Mouse (Mus musculus): Measurements from ENCODE around the gene Trim65. TPM values are rescaled to one million over a fixed set of nuclear protein-coding genes. Genes with fewer than 3 reads are reported as not detected.

Trim65 gene
- polyA plus RNA-seq, 1 experiment from 2014 or later = 2.2 TPM

- WGBS = 69% methylated on average over 22 of the region's 22 CpGs
- Histone ChIP-seq H3K27me3 (ENCODE audit: control insufficient read depth, insufficient read depth, low read length) (no peaks in the 10 kb centered on the region), H3K4me1 (ENCODE audit: control insufficient read depth, insufficient read depth, low read length) (peaks cover 16% of the 10 kb centered on the region), H3K4me3 (ENCODE audit: low read depth, low read length) (0 out of 2 replicates have a peak within 1 kb of the TSS, but pooled peaks have one; percentile 10), H3K9ac (ENCODE audit: low read length) (no peak within 1 kb of the TSS), H3K9me3 (ENCODE audit: control insufficient read depth, low read length) (no peaks in the 10 kb centered on the region), H3K36me3 (ENCODE audit: control insufficient read depth, insufficient read depth, low read length) (peaks cover 11% of the 10 kb centered on the region; the same call in 1 of the 2 replicates), H3K27ac (replicated peaks; ENCODE audit: low read depth, low read length) (peak within 1 kb of the TSS; percentile 56; the same call in 1 of the 2 replicates), H3K4me2 (ENCODE audit: low read depth, severe bottlenecking) (peak within 1 kb of the TSS; percentile 53)
- ATAC-seq (ENCODE audit: insufficient number of reproducible peaks, low FRiP score, low TSS enrichment, low read depth) = no peak
- no peak for DNase-seq (ENCODE audit: low spot score)
Observed at GRCm38 (mm10) chr11:116077446-116078204, 53.3 kb downstream of the Trim65 start, which contains the start of gene Unc13d. Gene Unc13d, minus strand, starts transcription at chr11:116077961.

DNA sequence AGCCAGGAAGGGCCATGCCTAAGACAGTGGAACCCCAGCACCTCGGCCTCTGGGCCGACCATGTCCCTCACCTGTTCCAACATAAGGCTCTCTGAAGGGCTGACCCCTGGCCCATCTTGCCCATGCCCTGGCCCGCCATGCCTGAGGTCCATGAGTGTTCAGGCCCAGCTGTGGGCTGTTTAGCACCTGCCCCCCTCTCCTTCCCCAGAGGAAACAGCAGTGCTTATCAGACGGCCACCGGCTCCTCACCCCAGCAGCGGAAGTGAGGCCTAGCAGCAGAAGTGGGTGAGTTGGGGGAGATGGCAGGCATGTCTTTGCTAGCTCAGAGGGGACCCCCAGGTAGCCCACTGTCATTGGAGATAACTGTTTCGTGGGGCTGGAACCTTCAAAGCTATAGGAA is 54.1 kb downstream of the Trim65 start:
- H3K9ac ChIP-seq (ENCODE audit: low read length) = no peak overlapping the region
- H3K4me3 ChIP-seq (ENCODE audit: low read depth, low read length) = no peak overlapping the region
- H3K9me3 ChIP-seq (ENCODE audit: control insufficient read depth, low read length) = no peaks in the 10 kb centered on the region
- peaks cover 16% of the 10 kb centered on the region for H3K4me1 ChIP-seq (ENCODE audit: control insufficient read depth, insufficient read depth, low read length)
- peaks cover 11% of the 10 kb centered on the region; the same call in 1 of the 2 replicates for H3K36me3 ChIP-seq (ENCODE audit: control insufficient read depth, insufficient read depth, low read length)
- no peak for DNase-seq (ENCODE audit: low spot score)
- WGBS = 83% methylated on average over 7 of the region's 7 CpGs
- no peak for ATAC-seq (ENCODE audit: insufficient number of reproducible peaks, low FRiP score, low TSS enrichment, low read depth)
- H3K27ac ChIP-seq (replicated peaks; ENCODE audit: low read depth, low read length) = no peak overlapping the region; the same call in 1 of the 2 replicates
- H3K4me2 ChIP-seq (ENCODE audit: low read depth, severe bottlenecking) = 0 out of 2 replicates have a peak overlapping the region, but pooled peaks have one; percentile 7
- no peaks in the 10 kb centered on the region for H3K27me3 ChIP-seq (ENCODE audit: control insufficient read depth, insufficient read depth, low read length)

GRCm38 (mm10) chr11:116076266-116076540 is 54.7 kb downstream of the Trim65 start:
- Histone ChIP-seq H3K9me3 (ENCODE audit: control insufficient read depth, low read length) (no peaks in the 10 kb centered on the region), H3K4me2 (ENCODE audit: low read depth, severe bottlenecking) (no peak overlapping the region), H3K27me3 (ENCODE audit: control insufficient read depth, insufficient read depth, low read length) (no peaks in the 10 kb centered on the region), H3K27ac (replicated peaks; ENCODE audit: low read depth, low read length) (no peak overlapping the region), H3K36me3 (ENCODE audit: control insufficient read depth, insufficient read depth, low read length) (peaks cover 11% of the 10 kb centered on the region; the same call in 1 of the 2 replicates), H3K9ac (ENCODE audit: low read length) (no peak overlapping the region), H3K4me3 (ENCODE audit: low read depth, low read length) (no peak overlapping the region), H3K4me1 (ENCODE audit: control insufficient read depth, insufficient read depth, low read length) (peaks cover 16% of the 10 kb centered on the region)
- DNase-seq (ENCODE audit: low spot score) (no peak), ATAC-seq (ENCODE audit: insufficient number of reproducible peaks, low FRiP score, low TSS enrichment, low read depth) (no peak)
- WGBS = 49% methylated on average over 7 of the region's 7 CpGs

DNA sequence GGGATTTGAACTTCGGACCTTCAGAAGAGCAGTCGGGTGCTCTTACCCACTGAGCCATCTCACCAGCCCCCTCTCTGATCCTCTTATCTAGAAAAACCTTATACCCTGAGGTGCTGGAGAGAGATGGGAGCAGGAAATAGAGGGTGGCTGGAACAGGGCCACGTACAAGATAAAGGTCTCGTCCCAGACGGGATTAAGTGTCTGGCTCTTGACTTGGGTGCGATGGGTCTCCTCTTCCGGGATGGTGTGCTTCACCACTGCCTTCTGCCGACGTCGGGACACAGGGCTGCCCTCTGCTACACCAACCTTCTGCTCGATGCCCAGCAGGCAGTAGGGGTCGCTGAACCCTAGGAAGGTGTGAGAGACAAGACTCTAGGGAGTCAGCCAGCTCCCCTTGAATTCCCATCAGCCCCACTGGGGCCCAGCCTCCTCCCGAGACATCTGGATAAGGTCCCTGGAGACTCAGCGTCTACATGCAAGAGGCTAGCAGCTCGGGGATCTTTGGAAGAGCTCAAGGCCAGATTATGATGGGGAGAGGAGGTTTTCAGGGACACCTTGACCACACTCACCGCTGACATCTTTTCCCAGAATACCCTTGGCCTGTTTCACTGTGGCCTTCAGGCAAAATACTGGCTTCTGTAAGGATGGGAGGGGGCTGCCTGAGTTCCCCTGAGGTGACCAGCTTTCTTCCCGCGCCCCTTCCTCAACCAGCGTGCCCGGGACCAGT is 55.2 kb downstream of the Trim65 start:
- H3K27ac ChIP-seq (replicated peaks; ENCODE audit: low read depth, low read length) = no peak overlapping the region
- no peak overlapping the region for H3K9ac ChIP-seq (ENCODE audit: low read length)
- 57% methylated on average over 19 of the region's 20 CpGs for WGBS
- H3K4me3 ChIP-seq (ENCODE audit: low read depth, low read length) = no peak overlapping the region
- H3K4me1 ChIP-seq (ENCODE audit: control insufficient read depth, insufficient read depth, low read length) = peaks cover 16% of the 10 kb centered on the region
- H3K4me2 ChIP-seq (ENCODE audit: low read depth, severe bottlenecking) = no peak overlapping the region
- ATAC-seq (ENCODE audit: insufficient number of reproducible peaks, low FRiP score, low TSS enrichment, low read depth) = no peak
- DNase-seq (ENCODE audit: low spot score) = no peak
- H3K27me3 ChIP-seq (ENCODE audit: control insufficient read depth, insufficient read depth, low read length) = no peaks in the 10 kb centered on the region
- H3K9me3 ChIP-seq (ENCODE audit: control insufficient read depth, low read length) = no peaks in the 10 kb centered on the region
- peaks cover 9% of the 10 kb centered on the region; the same call in 1 of the 2 replicates for H3K36me3 ChIP-seq (ENCODE audit: control insufficient read depth, insufficient read depth, low read length)

DNA sequence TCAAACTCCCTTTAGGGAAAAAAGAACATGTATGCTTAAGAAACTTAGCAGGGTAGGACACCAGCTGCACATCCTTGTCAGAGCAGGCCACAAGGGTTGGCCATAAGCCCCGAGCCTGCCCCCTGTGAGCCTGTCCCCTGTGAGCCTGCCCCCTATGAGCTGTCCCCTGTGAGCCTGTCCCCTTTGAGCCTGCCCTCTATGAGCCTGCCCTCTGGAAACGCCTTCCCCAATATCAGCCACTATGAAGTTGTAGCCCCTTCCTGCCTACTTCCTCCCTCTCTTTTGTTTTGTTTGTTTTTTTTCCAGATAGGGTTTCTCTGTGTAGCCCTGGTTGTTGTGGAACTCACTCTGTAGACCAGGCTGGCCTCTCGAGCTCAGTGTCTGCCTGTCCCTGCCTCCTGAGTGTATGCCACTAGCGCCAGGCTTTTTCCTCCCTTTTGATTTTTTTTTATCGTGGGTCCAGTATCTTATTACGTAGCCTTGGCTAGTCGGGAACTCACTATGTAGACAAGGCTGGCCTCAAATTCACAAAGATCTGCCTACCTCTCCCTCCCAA is 56.4 kb downstream of the Trim65 start:
- Histone ChIP-seq H3K4me3 (ENCODE audit: low read depth, low read length) (no peak overlapping the region), H3K27me3 (ENCODE audit: control insufficient read depth, insufficient read depth, low read length) (no peaks in the 10 kb centered on the region), H3K9me3 (ENCODE audit: control insufficient read depth, low read length) (no peaks in the 10 kb centered on the region), H3K36me3 (ENCODE audit: control insufficient read depth, insufficient read depth, low read length) (peaks cover 4% of the 10 kb centered on the region; the same call in 1 of the 2 replicates), H3K27ac (replicated peaks; ENCODE audit: low read depth, low read length) (no peak overlapping the region), H3K4me1 (ENCODE audit: control insufficient read depth, insufficient read depth, low read length) (peaks cover 14% of the 10 kb centered on the region), H3K9ac (ENCODE audit: low read length) (no peak overlapping the region), H3K4me2 (ENCODE audit: low read depth, severe bottlenecking) (no peak overlapping the region)
- no peak for ATAC-seq (ENCODE audit: insufficient number of reproducible peaks, low FRiP score, low TSS enrichment, low read depth)
- DNase-seq (ENCODE audit: low spot score) = no peak
- WGBS = 66% methylated on average over 7 of the region's 7 CpGs

- no peaks in the 10 kb centered on the region for H3K4me1 ChIP-seq (ENCODE audit: control insufficient read depth, insufficient read depth, low read length)
- no peaks in the 10 kb centered on the region for H3K9me3 ChIP-seq (ENCODE audit: control insufficient read depth, low read length)
- H3K4me3 ChIP-seq (ENCODE audit: low read depth, low read length) = no peak overlapping the region
- no peak for ATAC-seq (ENCODE audit: insufficient number of reproducible peaks, low FRiP score, low TSS enrichment, low read depth)
- H3K27me3 ChIP-seq (ENCODE audit: control insufficient read depth, insufficient read depth, low read length) = no peaks in the 10 kb centered on the region
- no peak overlapping the region for H3K9ac ChIP-seq (ENCODE audit: low read length)
- H3K4me2 ChIP-seq (ENCODE audit: low read depth, severe bottlenecking) = no peak overlapping the region
- 85% methylated on average over 3 of the region's 3 CpGs for WGBS
- H3K36me3 ChIP-seq (ENCODE audit: control insufficient read depth, insufficient read depth, low read length) = no peaks in the 10 kb centered on the region
- no peak for DNase-seq (ENCODE audit: low spot score)
- H3K27ac ChIP-seq (replicated peaks; ENCODE audit: low read depth, low read length) = no peak overlapping the region
Observed at GRCm38 (mm10) chr11:116072608-116073007, 58.3 kb downstream of the Trim65 start.

Other genes starting within 250 kb of the Trim65 start
- gene Smim5, start 231.2 kb downstream of the Trim65 start, polyA plus RNA-seq (2014; fragmentation: Nextera tagmentation; extraction: Ambion mirVana) = 1.3 and 2.0 TPM in 2 replicates
- 0.31 and 0.52 TPM in 2 replicates for gene Smim6, start 219.1 kb downstream of the Trim65 start, polyA plus RNA-seq (2014; fragmentation: Nextera tagmentation; extraction: Ambion mirVana)
- gene Sap30bp, start 197.8 kb downstream of the Trim65 start, polyA plus RNA-seq (2014; fragmentation: Nextera tagmentation; extraction: Ambion mirVana) = 50.7 and 56.2 TPM in 2 replicates
- gene Recql5, start 197.7 kb downstream of the Trim65 start, polyA plus RNA-seq (2014; fragmentation: Nextera tagmentation; extraction: Ambion mirVana) = 21.2 and 21.5 TPM in 2 replicates
- 1.0 and 1.5 TPM in 2 replicates for gene Itgb4, start 156.4 kb downstream of the Trim65 start, polyA plus RNA-seq (2014; fragmentation: Nextera tagmentation; extraction: Ambion mirVana)
- 164 and 168 TPM in 2 replicates for gene Galk1, start 118.4 kb downstream of the Trim65 start, polyA plus RNA-seq (2014; fragmentation: Nextera tagmentation; extraction: Ambion mirVana)
- 2,190 and 2,300 TPM in 2 replicates for gene H3f3b, start 103.2 kb downstream of the Trim65 start, polyA plus RNA-seq (2014; fragmentation: Nextera tagmentation; extraction: Ambion mirVana)
- gene Unk, start 100.8 kb downstream of the Trim65 start, polyA plus RNA-seq (2014; fragmentation: Nextera tagmentation; extraction: Ambion mirVana) = 34.6 and 37.0 TPM in 2 replicates
- gene Unc13d, start 53.2 kb downstream of the Trim65 start, polyA plus RNA-seq (2014; fragmentation: Nextera tagmentation; extraction: Ambion mirVana) = 1.1 and 1.3 TPM in 2 replicates
- 49.3 and 52.1 TPM in 2 replicates for gene Wbp2, start 44.1 kb downstream of the Trim65 start, polyA plus RNA-seq (2014; fragmentation: Nextera tagmentation; extraction: Ambion mirVana)
- gene Trim47, start 3.9 kb downstream of the Trim65 start, polyA plus RNA-seq (2014; fragmentation: Nextera tagmentation; extraction: Ambion mirVana) = 3.7 and 4.3 TPM in 2 replicates
- gene Mrpl38, start 7.7 kb upstream of the Trim65 start, polyA plus RNA-seq (2014; fragmentation: Nextera tagmentation; extraction: Ambion mirVana) = 110 and 111 TPM in 2 replicates
- 28.2 and 35.0 TPM in 2 replicates for gene Fbf1, start 37.0 kb upstream of the Trim65 start, polyA plus RNA-seq (2014; fragmentation: Nextera tagmentation; extraction: Ambion mirVana)
- gene Ten1, start 67.7 kb upstream of the Trim65 start, polyA plus RNA-seq (2014; fragmentation: Nextera tagmentation; extraction: Ambion mirVana) = 56.7 and 62.5 TPM in 2 replicates
- 19.1 and 19.4 TPM in 2 replicates for gene Acox1, start 67.9 kb upstream of the Trim65 start, polyA plus RNA-seq (2014; fragmentation: Nextera tagmentation; extraction: Ambion mirVana)
- 1.1 and 1.2 TPM in 2 replicates for gene Evpl, start 106.9 kb upstream of the Trim65 start, polyA plus RNA-seq (2014; fragmentation: Nextera tagmentation; extraction: Ambion mirVana)
- 88.2 and 96.9 TPM in 2 replicates for gene Srp68, start 143.1 kb upstream of the Trim65 start, polyA plus RNA-seq (2014; fragmentation: Nextera tagmentation; extraction: Ambion mirVana)
- gene Galr2, start 149.8 kb upstream of the Trim65 start, polyA plus RNA-seq (2014; fragmentation: Nextera tagmentation; extraction: Ambion mirVana) = 0.12 and 0.17 TPM in 2 replicates
- 69.4 and 69.5 TPM in 2 replicates for gene Exoc7, start 176.1 kb upstream of the Trim65 start, polyA plus RNA-seq (2014; fragmentation: Nextera tagmentation; extraction: Ambion mirVana)
- gene Foxj1, start 204.3 kb upstream of the Trim65 start, polyA plus RNA-seq (2014; fragmentation: Nextera tagmentation; extraction: Ambion mirVana) = 0.09 and 0.20 TPM in 2 replicates

Measured in limb, embryonic 11.5 days (tissue).